Mouse (Mus musculus): ENCODE measurements at regions not wholly inside any gene's neighbourhood (a gene's known extent, or its start where the extent isn't known, plus 50 kb on each side); places are given as distances from the start of the nearest gene placed in this dataset.

GRCm38 (mm10) chr12:78100756-78101155 lies 93.3 kb upstream of the Gm6657 start:
- TF ChIP-seq POLR2A (IDR thresholded peaks at IDR 0.05; ENCODE audit: low read depth, low read length) (no peak), CTCF (conservative IDR thresholded peaks at IDR 0.05; ENCODE audit: insufficient read depth, insufficient read length, low read depth, low read length) (no peak)
